Mouse (Mus musculus) heart, postnatal 0 days (tissue): ENCODE results near the gene Slc25a33. TPM values are rescaled to one million over a fixed set of nuclear protein-coding genes. Genes with fewer than 3 reads are reported as not detected.

Experiments
- ATAC-seq: fragments of 200-750 bp; cut with Nextera tagmentation; 2 replicates; pipeline ENCODE4 v1.8.0; 2017; ENCODE audit warnings: low read depth, moderate number of reproducible peaks, moderate library complexity; ENCODE audit not compliant: insufficient read depth
- DNase-seq: peaks from one replicate; pipeline ENCODE4 v3.0.0-alpha.2; 2016; ENCODE audit warnings: low spot score
- H3K27ac ChIP-seq: fragments of 300-500 bp; sonication (generic); 2 replicates; pipeline ENCODE4 v1.5.1; 2014; ENCODE audit warnings: low read depth, mild to moderate bottlenecking
- H3K27me3 ChIP-seq: fragments of 300-500 bp; sonication (generic); 2 replicates; pipeline ENCODE4 v1.6.1; 2014; ENCODE audit warnings: low read length, mixed read lengths; ENCODE audit not compliant: control insufficient read depth, insufficient read depth
- H3K36me3 ChIP-seq: fragments of 300-500 bp; sonication (generic); replicated peaks from 2 replicates; pipeline ENCODE4 v1.6.1; 2014; ENCODE audit warnings: low read length, mixed read lengths; ENCODE audit not compliant: control insufficient read depth, insufficient read depth
- H3K4me1 ChIP-seq: fragments of 300-500 bp; sonication (generic); 2 replicates; pipeline ENCODE4 v1.6.1; 2014; ENCODE audit warnings: antibody characterized with exemption; ENCODE audit not compliant: control insufficient read depth, insufficient read depth
- H3K4me2 ChIP-seq: fragments of 300-500 bp; sonication (generic); 2 replicates; pipeline ENCODE4 v1.6.1; 2014; ENCODE audit warnings: low read depth, mild to moderate bottlenecking, low read length, moderate library complexity
- H3K4me3 ChIP-seq: fragments of 300-500 bp; sonication (generic); 2 replicates; pipeline ENCODE4 v1.5.1; 2014; ENCODE audit warnings: low read depth, low read length
- H3K9ac ChIP-seq: fragments of 300-500 bp; sonication (generic); replicated peaks from 2 replicates; pipeline ENCODE4 v1.6.1; 2014; ENCODE audit warnings: low read depth, low read length, mixed read lengths
- H3K9me3 ChIP-seq: fragments of 300-500 bp; sonication (generic); replicated peaks from 2 replicates; pipeline ENCODE4 v1.6.1; 2016; ENCODE audit warnings: low read length; ENCODE audit not compliant: control insufficient read depth
- CTCF ChIP-seq: IDR thresholded peaks from 2 replicates; pipeline ENCODE4 v1.5.1; 2016; ENCODE audit warnings: antibody characterized with exemption, control low read depth, low read depth
- EP300 ChIP-seq: IDR thresholded peaks from 2 replicates; pipeline ENCODE4 v1.6.1; 2016; ENCODE audit warnings: antibody characterized with exemption, low read depth
- WGBS: fragments of 180-500 bp; shearing (Covaris S2); extraction: QIAGEN DNeasy Blood & Tissue Kit; methylation state at CpG from one replicate; pipeline ENCODE4 v1.1.7; 2014; 5-methylcytosine and 5-hydroxymethylcytosine counted together
- polyA plus RNA-seq: library from polyadenylated mRNA; unstranded; fragments of >200 nt; fragmentation: Nextera tagmentation; extraction: Ambion mirVana; gene quantifications from 2 replicates; pipeline ENCODE4 v1.2.1, GENCODE M21; 2015
- total RNA-seq: library from RNA; depleted of rRNA; stranded (reverse); fragments of >200 nt; gene quantifications from 2 replicates; pipeline ENCODE4 v1.2.3, GENCODE M21; 2014; ENCODE audit warnings: low replicate concordance

Slc25a33 gene
- total and polyA plus RNA-seq, 2 experiments from 2014 or later, result 3.0 to 15.1 TPM

DNA sequence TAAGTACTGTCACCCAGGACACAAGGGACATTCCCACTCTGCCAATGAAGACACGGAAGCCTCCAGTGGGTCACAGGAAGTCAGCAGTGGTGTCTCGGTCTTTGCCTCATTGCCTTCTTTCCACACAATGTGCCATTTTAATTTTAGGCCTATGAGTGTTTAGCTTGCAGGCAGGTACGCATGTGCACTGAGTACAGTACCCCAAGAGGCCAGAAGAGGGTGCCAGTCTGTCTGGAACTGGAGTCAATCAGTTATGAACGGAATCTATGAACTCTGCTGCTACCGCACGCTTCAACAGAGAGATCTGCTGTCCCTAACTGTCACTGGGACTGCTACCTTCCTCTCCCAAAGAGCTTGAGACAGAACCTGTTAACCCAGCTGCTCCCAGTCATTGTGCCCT lies 54.4 kb downstream of the Slc25a33 start:
- peaks cover 74% of the 10 kb centered on the region for H3K36me3 ChIP-seq
- WGBS, result 72% methylated on average over 6 of the region's 6 CpGs
- H3K27ac ChIP-seq, result no peak overlapping the region
- peaks cover 4% of the 10 kb centered on the region; the same call in 1 of the 2 replicates for H3K4me1 ChIP-seq
- H3K4me2 ChIP-seq, result no peak overlapping the region
- no peak for DNase-seq
- TF ChIP-seq CTCF, result peak; percentile 49
- TF ChIP-seq EP300, result no peak
- H3K27me3 ChIP-seq, result no peaks in the 10 kb centered on the region
- no peaks in the 10 kb centered on the region for H3K9me3 ChIP-seq
- no peak overlapping the region for H3K4me3 ChIP-seq
- H3K9ac ChIP-seq, result no peak overlapping the region
- ATAC-seq, result no peak

DNA sequence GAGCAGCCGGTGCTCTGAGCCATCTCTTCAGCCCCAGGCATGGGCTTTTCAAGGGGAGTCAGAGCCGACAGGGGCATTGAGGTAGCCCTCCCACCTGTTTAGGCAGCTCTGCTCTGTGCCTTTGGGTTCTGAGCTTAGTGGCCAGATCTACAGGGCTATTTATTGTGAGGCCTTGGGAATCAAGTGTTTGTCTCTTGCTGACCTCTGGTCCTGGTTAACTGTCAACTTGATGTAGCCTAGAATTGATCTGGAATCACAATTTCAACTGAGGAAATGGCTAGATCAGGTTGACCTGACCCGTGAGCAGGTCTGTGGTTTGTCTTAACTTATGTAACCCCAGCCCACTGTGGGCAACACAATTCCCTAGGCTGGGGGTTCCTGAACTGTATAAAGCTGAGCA lies 59.5 kb downstream of the Slc25a33 start:
- Histone ChIP-seq H3K4me3 (no peak overlapping the region), H3K9ac (no peak overlapping the region), H3K36me3 (peaks cover 48% of the 10 kb centered on the region), H3K9me3 (no peaks in the 10 kb centered on the region), H3K27ac (no peak overlapping the region), H3K4me2 (no peak overlapping the region), H3K4me1 (no peaks in the 10 kb centered on the region), H3K27me3 (no peaks in the 10 kb centered on the region)
- no peak for TF ChIP-seq CTCF
- TF ChIP-seq EP300, result no peak
- whole genome bisulfite sequencing, result 71% methylated on average over 3 of the region's 3 CpGs
- no peak for DNase-seq
- no peak for ATAC-seq

DNA sequence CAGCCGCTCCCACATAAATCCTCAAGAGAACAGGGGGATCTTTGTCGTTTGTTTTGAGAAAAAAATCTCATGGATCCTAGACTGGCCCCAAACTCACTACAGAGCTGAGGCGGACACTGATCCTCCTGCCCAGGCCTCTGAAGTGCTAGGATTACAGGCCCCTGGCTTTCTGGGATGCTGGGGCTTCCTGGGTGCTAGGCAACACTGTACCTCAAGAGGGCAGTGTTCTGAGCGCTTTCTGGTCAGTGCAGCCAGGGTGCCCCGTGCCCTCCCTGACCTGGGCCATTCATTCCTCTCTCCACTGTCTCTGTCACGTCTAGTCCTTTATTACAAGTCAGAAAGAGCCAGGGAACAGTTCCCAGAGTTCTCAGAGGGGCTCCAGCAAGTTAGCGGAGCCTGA lies 62.1 kb downstream of the Slc25a33 start:
- H3K4me2 ChIP-seq, result no peak overlapping the region
- TF ChIP-seq EP300, result no peak
- peak; percentile 68 for TF ChIP-seq CTCF
- 31% methylated on average over 7 of the region's 7 CpGs for WGBS
- H3K4me1 ChIP-seq, result no peaks in the 10 kb centered on the region
- ATAC-seq (peak; percentile 28; the same call in 1 of the 2 replicates), DNase-seq (no peak)
- no peak overlapping the region for H3K4me3 ChIP-seq
- no peaks in the 10 kb centered on the region for H3K27me3 ChIP-seq
- H3K9me3 ChIP-seq, result no peaks in the 10 kb centered on the region
- H3K36me3 ChIP-seq, result peaks cover 22% of the 10 kb centered on the region
- no peak overlapping the region for H3K9ac ChIP-seq
- no peak overlapping the region for H3K27ac ChIP-seq

DNA sequence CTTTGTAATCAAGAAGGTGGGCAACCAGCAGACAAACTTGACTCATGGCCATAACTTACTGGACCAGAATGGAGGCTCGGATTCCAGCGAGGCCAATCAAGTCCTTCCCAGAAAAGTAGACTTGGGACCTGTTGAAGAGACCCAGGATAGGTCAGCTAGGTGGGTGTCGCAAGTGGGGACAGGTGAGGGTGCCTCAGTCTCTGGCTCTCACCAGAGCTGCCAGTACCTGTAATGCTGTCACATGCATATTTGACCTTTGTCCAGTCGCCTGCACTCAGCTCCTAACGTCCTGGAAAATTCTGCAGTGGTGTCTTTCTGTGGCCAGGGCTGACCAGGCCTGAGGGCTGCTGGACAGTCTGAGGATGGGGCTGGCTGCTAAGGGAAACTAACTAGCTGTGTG lies 62.6 kb downstream of the Slc25a33 start:
- no peak overlapping the region for H3K4me2 ChIP-seq
- H3K4me3 ChIP-seq, result no peak overlapping the region
- no peaks in the 10 kb centered on the region for H3K4me1 ChIP-seq
- no peaks in the 10 kb centered on the region for H3K9me3 ChIP-seq
- no peak for ATAC-seq
- no peak overlapping the region for H3K27ac ChIP-seq
- H3K36me3 ChIP-seq, result peaks cover 18% of the 10 kb centered on the region
- no peak for TF ChIP-seq EP300
- TF ChIP-seq CTCF, result no peak
- H3K27me3 ChIP-seq, result no peaks in the 10 kb centered on the region
- no peak overlapping the region for H3K9ac ChIP-seq
- 85% methylated on average over 5 of the region's 5 CpGs for WGBS
- no peak for DNase-seq

DNA sequence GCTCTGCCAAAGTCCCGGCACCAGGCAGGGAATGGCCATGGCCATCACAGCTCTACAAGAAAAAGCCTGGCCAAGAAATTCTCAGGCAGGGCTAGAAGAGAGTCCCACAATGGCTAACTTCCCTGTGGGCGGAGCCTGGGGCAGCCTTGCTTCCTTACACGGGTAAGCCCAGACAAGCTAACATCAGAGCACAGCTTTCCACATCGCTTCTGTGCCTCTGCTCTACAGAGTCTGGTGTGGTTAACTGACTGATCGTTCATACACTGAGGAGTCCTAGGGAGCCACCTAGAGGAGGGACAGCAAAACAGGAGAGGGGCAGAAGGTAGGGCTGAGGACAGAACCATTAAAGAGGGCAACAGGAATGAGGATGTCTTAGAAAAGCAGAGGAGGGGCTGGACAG lies 63.6 kb downstream of the Slc25a33 start:
- Histone ChIP-seq H3K9me3 (no peaks in the 10 kb centered on the region), H3K4me2 (no peak overlapping the region), H3K27me3 (no peaks in the 10 kb centered on the region), H3K36me3 (peaks cover 8% of the 10 kb centered on the region), H3K9ac (no peak overlapping the region), H3K4me3 (no peak overlapping the region), H3K27ac (no peak overlapping the region), H3K4me1 (no peaks in the 10 kb centered on the region)
- peak; percentile 72 for ATAC-seq
- DNase-seq, result peak; percentile 69
- TF ChIP-seq EP300 (no peak), CTCF (peak; percentile 89)
- 19% methylated on average over 5 of the region's 5 CpGs for WGBS

DNA sequence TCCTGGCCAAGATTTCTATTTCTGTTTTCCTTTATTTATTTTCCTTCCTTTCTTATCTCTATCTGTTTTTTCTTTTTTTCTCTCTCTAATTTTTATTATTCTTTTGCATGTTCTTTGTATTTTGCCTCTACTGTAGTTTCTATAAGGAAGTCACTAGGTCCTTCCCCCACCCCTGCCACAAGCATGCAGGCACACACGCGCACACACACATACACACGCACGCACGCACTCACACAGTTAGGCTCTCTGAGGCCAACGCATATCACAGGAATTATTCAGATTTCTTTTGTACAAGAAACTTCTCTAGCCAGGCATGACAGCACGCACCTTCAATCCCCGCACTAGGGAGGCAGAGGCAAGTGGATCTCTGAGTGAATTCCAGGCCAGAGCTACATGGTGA lies 68.1 kb downstream of the Slc25a33 start:
- Histone ChIP-seq H3K27me3 (no peaks in the 10 kb centered on the region), H3K4me3 (no peak overlapping the region), H3K4me2 (no peak overlapping the region), H3K36me3 (no peaks in the 10 kb centered on the region), H3K27ac (no peak overlapping the region), H3K4me1 (peaks cover 6% of the 10 kb centered on the region), H3K9ac (no peak overlapping the region), H3K9me3 (no peaks in the 10 kb centered on the region)
- WGBS, result 91% methylated on average over 8 of the region's 8 CpGs
- DNase-seq, result no peak
- ATAC-seq, result no peak
- no peak for TF ChIP-seq CTCF
- no peak for TF ChIP-seq EP300
